Mouse (Mus musculus): ENCODE measurements around the gene Gfod2.

Gfod2 gene

DNA sequence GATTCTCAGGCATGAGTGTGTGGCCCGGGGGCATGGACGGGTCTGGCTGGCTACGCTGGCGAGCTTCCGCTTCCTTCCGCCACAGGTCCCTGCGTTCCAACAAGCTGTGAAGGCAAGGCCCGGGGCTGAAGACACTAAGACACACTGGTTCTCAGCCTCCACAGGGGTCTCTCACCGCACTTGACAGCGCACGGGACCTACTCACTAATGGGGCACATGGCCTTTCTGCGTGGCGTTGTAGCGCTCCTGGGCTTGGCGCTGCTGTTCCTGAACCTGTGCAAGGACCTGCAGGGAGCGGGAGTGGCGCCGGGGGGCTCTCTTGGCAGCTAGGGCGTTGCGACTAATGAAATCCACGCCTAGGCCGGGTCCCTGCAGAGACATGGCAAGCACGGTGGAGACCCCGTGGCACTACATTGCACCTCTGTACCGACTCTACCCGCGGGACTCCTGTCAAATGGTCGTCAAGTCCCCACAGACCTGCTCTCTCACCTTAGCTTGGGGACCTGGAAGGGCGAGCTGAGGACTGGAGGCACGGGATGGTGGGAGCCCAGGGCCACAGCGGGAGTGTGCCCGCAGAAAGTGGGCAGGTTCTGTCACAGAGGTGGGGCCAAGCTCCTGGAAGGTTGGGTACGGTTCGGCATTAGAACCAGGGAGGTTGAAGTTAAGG, 54.2 kb downstream of the Gfod2 start:
- no peak for DNase-seq (ENCODE audit: low read depth, low spot score)

GRCm38 (mm10) chr8:105702731-105703415, 55.6 kb downstream of the Gfod2 start:
- DNase-seq (ENCODE audit: low read depth, low spot score): peak; percentile 1

- no peak for DNase-seq (ENCODE audit: low read depth, low spot score)
Observed at GRCm38 (mm10) chr8:105702001-105702401, 56.5 kb downstream of the Gfod2 start.

GRCm38 (mm10) chr8:105700966-105701824, 57.3 kb downstream of the Gfod2 start, which contains the start of the genes Acd and Pard6a:
Gene Acd (minus strand): TSS chr8:105701102.
Gene Pard6a (plus strand): TSS chr8:105701148.
- DNase-seq (ENCODE audit: low read depth, low spot score): peak; percentile 94

- DNase-seq (ENCODE audit: low read depth, low spot score): peak; percentile 84
Observed at GRCm38 (mm10) chr8:105700566-105700965, 57.9 kb downstream of the Gfod2 start.

GRCm38 (mm10) chr8:105699488-105700215, 58.8 kb downstream of the Gfod2 start:
- no peak for DNase-seq (ENCODE audit: low read depth, low spot score)

- no peak for DNase-seq (ENCODE audit: low read depth, low spot score)
Observed at GRCm38 (mm10) chr8:105698734-105699133, 59.7 kb downstream of the Gfod2 start.

- no peak for DNase-seq (ENCODE audit: low read depth, low spot score)
Observed at GRCm38 (mm10) chr8:105697196-105697780, 61.2 kb downstream of the Gfod2 start.

DNA sequence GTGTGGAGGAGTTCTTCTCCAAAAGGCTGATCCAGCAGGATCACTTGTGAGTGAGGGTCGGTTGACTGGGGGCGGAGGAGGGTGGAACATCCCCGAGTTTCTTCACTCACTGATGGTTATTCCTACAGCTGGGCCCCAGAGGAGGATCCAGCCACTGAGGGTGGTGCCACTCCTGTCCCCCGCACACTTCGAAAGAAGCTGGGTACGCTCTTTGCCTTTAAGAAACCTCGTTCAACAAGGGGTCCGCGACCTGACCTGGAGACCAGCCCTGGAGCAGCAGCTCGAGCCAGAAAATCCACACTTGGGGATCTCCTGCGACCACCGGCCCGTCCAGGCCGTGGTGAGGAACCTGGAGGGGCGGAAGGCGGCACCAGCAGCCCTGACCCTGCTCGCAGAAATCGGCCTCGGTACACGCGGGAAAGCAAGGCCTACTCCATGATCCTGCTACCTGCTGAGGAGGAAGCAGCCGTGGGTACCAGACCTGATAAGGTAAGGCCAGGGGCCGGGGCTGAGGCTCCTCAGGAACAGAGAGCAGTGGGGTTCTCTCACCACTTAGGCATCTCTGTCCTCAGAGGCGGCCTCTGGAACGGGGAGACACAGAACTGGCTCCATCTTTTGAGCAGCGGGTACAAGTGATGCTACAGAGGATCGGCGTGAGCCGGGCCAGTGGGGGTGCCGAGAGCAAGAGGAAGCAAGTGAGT, 63.2 kb downstream of the Gfod2 start:
- DNase-seq (ENCODE audit: low read depth, low spot score): no peak

GRCm38 (mm10) chr8:105694051-105694799, 64.2 kb downstream of the Gfod2 start:
- DNase-seq (ENCODE audit: low read depth, low spot score): no peak

DNA sequence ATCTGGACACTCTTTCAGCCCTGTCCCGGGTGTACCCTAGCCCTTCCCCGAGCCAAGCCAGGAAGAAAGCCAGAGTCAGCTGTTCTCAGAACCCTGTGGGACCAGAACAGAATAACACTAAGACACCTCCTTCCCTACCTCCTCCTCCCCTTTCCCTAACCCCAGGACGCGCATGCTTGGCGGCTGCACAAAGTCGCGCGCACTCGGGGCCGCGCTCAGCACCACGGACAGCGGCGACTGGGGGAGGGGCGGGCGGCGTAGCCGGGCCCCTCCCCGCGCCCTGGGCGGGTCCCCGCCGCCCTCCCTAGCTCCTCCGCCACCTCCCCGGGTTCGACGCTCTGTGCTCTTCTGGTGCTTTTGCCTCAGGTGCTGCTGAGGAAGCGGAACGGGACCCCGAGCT, 64.8 kb downstream of the Gfod2 start:
- no peak for DNase-seq (ENCODE audit: low read depth, low spot score)

DNA sequence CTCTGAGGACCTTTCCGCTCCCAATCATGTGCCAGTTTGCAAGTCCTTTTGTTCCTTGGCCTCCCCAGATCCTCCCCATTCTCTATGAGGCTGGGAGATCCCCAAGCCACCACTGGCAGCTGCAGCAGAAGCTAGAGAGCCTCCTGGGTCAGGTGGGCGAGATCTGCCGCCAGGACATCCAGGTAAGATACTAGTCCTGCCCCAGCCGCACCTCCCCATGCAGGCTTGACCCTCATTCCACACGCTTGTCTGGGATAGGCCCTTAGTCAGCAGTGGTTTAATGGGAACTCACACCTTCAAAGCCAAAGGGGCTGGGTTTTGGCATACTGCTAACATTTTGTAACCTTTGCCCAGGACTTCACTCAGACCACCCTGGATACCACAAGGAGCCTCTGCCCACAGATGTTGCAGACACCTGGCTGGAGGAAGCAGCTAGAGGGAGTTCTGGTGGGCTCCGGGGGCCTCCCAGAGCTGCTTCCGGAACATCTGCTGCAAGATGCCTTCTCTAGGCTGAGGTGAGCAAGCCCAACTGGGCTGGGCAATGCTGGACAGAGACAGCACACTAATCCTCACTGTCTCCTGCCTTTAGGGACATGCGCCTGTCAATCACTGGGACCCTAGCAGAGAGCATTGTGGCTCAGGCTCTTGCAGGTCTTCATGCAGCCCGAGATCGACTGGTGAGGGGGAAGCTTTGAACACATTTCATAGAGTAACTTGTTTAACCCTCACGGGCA, 65.8 kb downstream of the Gfod2 start:
- DNase-seq (ENCODE audit: low read depth, low spot score): no peak

GRCm38 (mm10) chr8:105690978-105691377, 67.5 kb downstream of the Gfod2 start:
- DNase-seq (ENCODE audit: low read depth, low spot score): no peak

DNA sequence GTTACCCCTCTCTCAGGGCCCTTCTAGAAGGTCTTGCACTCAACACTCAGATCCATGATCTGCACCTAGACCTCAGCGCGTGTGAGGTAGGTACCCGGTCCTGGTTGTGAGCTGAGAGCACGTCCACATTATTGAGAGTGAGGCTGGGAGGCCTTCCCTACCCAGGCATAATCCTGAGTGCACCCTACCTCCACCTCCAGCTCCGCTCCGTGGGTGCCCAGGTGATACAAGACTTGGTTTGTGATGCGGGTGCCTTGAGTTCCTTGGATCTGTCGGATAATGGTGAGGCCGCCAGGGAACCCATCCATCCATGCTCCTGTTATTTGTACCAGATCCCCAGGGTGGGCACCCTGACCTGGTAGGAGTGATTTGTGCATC, 68.5 kb downstream of the Gfod2 start:
- DNase-seq (ENCODE audit: low read depth, low spot score): no peak

DNA sequence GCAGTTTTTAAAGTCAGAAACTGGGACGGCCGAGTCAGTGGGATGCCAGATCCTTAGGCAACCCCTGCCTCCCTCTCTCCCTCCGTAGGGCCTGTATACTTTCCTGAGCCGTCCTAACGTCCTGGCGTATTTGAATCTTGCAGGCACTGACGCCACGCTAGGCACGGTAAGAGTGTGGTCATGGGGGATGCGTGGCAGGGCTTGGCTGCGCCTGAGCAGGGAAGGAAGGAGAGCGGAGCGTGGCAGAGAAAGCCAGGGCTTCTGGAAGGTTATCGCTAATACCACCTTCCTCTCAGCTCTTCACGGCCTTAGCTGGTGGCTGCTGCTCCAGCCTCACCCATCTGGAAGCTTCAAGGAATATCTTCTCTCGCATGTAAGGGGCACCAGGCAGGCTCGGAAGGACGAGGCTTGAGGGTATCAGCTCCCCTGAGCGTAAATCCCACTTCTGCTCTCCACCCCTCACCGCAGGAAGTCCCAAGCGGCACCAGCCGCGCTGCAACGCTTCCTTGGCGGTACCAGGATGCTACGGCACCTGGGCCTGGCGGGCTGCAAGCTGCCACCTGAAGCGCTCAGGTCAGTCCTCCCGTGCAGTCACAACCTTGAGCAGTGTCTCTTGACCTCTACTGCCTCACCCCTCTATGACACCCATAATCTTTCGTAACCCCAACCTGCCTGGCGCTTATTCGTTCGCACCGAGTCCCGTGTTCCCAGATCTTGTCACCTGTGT, 69.0 kb downstream of the Gfod2 start:
- DNase-seq (ENCODE audit: low read depth, low spot score): no peak

GRCm38 (mm10) chr8:105688242-105688752, 70.2 kb downstream of the Gfod2 start:
- no peak for DNase-seq (ENCODE audit: low read depth, low spot score)

GRCm38 (mm10) chr8:105687512-105687911, 71.0 kb downstream of the Gfod2 start:
- DNase-seq (ENCODE audit: low read depth, low spot score): peak; percentile 9

- DNase-seq (ENCODE audit: low read depth, low spot score): no peak
Observed at GRCm38 (mm10) chr8:105686551-105686950, 71.9 kb downstream of the Gfod2 start.

Data from CD4-positive helper T cell, adult 2 months (primary cell).